Mouse (Mus musculus) thymus, adult 18-20 months (tissue): ENCODE data around the gene Cgnl1.

Experiments used
- DNase-seq, 2 experiments: peaks; one replicate each; pipeline ENCODE4 v3.0.0; 2022; ENCODE audit warnings: mixed read lengths in 2 of 2

Gene Cgnl1

DNA sequence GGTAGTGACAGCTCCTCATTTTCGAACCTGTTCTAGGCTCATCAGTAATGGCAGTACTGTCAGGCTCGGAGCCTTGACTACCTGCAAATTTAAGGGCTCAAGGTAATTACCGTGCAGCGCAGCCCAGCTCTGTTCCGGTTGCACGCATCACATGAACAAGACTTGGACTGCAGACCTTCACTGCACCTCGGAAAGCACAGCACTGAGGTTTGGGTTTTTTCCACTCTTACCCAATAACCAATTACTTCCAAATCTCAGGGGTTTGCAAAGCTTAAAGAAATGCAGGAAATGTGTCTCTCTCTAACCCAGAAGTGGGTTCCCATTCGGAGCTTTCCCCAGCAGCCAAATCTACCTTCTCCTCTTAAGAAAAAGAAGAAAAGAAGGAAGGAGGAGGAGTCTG lies 5.1 kb downstream of the Cgnl1 start:
- DNase-seq = no peak

DNA sequence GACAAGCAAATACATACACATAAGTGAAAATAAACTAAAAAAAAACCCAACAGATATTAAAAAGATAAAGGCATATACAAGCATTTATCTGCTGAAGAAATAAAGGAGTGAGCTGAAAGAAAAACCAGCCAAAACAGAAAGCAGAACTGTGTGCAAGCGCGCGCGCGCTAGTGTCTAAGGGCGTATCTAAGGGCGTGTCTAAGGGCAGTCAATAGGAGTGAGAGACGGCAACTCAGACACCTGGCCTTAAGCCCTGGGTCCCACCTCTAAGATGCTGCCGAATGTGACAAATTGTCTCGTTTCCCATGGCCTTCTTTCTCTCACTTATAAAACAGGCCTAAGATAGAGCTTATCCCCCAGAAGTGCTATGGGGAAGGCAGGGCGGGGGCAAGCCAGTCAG lies 6.9 kb downstream of the Cgnl1 start:
- no peak for DNase-seq

DNA sequence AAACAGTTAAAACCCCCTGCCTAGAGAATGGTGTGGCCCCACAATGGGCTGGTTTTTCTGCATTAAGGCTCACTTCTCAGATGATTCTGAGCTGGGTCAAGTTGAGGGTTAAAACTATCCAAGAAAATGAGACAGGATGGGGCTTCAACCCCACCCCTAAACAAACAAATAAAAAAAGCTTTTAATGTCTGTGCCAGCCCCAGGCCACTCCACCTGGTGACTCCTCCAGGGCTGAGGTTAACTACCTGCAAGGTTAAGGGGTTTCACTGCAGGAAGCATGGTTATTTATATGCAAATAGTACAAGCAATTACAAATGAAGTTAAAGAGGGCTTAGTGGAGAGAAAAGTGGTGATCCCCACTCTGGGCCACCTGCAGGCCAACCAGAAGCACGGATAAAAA lies 8.1 kb downstream of the Cgnl1 start:
- no peak for DNase-seq

DNA sequence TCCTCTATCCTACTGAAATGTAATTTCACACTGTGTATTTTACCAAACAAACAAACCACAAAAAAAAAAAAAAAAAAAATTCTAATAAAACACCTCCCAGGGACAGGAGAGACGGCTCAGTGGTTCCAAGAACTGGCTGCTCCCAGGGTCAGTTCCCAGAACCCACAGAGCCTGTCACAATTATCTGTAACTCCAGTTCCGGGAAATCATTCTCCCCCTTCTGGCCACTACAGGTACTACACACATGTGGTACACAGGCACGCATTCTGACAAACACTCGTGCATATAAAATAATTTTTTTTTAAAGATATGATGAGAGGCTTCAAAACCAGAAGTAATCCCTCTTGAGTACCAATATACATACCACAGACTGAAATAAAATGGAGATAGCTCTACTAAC lies 9.7 kb downstream of the Cgnl1 start:
- DNase-seq = no peak

DNA sequence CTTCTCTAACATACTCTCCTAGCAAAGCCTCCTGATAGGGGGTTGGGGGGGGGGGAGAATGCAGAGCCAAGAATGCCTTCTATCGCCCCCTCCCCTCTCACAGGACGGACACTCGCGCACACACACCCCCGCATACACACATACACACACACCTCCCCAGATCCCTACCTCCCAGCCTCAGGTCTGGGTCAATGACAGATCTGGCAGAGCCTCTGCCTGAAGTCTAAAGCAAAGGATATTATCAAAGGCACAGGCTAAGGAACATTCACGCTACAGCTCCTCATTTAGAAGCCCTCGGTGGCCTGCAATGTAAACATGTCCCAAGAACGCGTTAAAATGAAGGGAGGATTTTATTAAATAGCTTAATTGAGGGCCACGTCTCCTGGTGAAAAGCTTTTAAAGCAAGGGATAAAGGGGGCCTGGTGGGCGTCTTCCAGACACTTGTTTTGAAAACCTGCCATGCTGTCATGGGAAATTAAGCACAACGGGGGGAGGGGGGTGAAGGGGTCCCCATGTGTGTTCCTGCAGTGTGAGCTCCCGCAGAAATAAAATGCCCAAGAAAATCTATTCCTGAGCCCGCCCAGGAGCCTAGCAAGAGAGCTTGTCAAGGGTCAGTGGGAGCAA lies 10.8 kb downstream of the Cgnl1 start:
- no peak for DNase-seq

DNA sequence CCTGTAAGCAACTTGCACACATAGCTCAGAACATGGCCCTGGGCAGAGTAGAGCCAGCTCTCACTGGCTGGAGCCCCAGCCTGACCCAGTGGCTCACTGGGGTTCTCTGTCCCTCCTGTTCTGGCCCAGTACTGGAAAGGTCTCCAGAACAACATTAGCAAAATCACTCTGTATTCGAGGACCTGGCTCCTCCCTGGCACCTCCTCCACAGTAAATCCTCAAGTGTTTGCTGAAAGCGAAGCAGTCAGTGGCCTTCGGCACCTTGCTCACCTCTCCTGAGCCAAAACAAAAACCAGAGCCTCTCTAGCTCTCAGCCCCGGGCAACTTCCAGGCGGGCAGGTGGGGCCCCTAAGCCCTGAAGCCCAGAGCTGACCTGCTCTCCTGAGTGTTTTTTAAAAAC lies 11.5 kb downstream of the Cgnl1 start:
- DNase-seq = no peak

DNA sequence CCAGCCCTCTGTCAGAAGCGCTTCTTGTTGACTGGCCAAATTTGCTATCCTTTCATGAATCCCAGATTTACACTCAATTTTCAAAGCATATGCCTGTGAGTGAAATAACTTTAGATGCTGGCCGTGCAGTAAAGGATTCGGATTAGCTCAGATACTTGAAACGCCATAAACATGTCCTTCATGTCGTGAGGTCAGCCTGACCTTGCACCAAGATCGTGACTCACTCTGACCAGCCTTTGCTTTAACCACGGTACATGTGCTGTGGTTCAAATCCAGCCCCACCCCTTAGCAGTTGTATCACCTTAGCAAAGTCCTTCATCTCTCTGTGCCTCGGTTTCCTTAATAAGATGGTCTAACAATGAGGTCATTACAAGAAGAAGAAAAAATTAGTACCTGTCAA lies 14.0 kb downstream of the Cgnl1 start:
- no peak for DNase-seq

DNA sequence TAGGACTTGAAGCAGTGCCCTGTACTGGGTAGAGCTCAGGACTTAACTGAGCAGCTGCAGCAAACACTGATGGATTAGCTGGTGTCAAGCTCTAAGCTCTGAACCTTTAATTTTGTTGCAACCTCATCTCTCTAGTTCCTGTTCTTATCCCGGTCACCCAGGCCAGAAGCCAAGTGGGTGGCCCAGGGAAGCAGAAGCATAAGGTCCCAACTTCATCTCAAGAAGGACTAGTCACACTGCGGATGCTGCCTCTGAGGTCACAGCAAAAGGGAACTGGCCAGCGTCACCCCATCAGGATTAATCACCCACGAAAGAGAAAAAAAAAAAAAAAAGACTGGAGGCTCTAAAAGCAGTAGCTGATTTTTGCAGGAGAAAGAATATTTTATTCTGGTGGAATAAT lies 14.5 kb downstream of the Cgnl1 start:
- DNase-seq = no peak

DNA sequence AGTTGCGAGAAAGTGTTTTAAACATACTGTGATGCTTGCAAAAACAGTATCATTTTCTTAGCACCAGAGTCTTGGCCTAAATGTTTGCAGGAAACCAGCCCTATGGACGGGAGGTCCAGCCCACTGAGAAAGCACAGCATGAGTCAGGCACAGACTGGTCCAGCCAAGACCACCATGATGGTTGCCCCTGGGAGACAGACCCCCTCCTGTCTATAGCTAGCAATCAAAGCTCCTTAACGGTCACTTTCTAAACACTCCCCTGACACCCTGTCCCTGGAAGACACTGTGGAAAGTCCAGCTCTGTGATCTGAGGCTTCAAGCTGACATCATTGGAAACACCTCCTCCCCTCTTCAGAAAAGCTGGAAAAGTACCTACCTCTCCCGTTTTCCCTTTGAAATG lies 17.4 kb downstream of the Cgnl1 start:
- no peak for DNase-seq

DNA sequence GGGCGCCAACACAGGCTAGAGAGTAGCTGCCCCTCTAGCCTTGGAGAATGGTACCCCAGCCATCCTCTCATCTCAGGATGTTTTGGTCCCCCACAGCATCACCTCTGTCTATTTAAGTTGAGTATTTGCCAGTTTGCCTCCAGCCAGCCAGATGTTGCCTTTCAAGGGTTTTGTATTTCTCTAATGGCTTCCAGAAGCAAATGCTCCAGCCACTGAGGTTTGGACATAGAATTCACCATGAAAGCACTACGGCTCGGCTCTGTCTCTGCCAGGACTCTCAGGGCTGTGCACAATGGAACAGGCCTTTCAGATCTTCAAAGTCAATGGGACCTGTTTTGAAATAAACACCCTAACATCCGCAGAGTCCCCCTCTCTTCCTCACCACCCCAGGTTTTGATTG lies 17.9 kb downstream of the Cgnl1 start:
- no peak for DNase-seq

DNA sequence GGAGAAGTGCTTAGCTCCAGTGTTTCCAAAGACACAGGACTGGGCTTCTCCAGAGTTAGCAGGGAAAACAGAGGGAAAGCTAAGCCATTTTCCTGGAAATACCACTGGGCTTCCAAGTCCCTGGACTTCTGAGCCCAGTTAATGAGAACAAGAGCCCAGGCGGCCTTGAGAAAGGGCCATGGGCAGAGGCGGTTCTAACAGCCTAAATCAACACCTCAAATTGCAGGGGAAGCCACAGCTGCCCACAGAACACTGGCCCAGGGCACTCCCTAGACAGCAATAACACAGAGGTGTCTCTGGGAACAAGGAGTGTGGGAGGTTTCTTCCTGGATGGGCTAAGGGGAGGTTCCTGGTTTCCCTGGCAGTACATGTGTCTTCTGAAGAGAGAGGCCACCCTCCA lies 18.3 kb downstream of the Cgnl1 start:
- DNase-seq = no peak

DNA sequence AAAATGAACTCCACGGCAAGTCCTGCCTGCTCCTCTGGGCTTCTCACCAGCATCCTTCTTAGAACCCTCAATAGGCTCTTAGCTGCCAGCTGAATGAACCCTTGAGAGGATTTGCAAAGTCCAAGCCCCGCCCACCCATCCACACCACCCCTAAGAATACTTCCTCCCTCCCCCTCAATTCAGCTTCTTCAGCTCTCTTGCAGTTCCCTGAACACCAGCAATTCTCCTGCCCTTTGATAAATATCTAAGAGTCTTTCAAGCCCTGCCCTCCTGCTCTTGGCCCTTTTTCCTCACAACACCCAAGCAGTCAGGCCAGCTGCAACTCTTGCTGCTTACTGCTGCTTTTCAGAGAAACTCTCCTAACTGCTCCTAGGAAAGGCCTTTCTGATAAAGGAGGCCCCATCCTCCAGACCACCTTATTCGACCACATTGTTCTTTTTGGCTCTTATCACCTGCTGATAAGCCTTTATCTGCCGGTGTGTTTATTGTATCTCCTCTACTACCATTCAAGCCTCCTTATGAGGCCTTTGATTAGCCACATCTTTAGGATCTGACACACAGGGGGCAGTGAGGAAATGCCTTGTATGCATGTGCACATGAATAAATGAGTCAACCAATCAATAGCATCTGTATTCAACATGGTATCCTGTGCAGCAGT lies 21.3 kb downstream of the Cgnl1 start:
- DNase-seq = no peak

DNA sequence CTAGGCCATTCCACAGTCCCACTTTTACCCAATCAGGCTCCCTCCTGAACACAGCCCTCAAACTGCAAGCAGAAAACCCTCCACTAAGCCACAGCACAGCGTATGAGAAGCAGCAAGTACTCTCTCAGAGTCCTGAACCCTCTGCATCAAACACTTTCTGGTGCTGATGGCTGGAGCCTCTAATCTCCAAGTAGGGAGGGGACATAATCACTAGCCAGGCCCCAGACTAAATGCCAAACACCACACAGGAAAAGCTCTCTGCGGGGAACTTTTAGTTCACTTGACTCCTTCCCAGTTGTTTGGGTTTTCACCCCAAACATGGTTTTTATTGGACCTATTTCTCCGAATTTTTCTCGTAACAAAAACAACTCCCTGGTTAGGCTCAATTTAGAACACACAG lies 25.0 kb downstream of the Cgnl1 start:
- no peak for DNase-seq

DNA sequence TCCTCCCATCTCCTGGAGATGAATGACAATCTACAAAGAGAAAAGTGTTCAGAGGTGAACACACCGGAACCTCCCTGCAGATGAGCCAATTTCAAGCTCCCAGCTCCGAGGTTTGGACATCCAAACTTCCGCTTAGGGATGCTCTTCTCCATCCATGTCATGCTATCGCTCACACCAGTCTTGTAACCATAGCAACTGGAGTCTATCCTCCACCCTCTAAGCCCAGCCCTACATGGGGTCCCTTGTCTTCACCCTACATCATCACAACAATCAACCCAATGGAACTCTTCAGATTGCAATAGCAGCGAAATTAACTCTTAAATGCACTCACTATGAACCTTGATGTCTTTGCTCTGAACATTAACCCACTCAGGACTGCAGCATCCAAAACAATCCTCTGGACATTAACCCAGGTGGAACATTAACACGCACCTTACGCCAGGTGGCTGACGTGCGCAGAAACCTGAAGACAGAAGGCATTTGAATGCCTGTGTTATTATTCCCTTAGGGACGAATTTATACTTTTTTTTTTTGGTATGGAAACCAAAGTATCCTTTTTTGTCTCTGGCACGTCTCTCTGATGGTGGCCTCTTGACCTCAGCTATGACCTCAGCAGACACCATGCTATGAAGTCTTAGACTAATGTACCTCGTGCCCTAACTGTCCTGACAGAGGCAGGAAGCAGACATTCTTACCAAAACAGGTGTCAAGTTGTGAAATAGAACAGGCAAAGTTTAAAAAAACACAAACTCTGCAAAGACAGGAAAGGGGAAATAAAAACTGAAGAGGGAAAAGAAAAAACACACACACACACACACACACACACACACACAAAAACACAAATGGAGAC lies 33.1 kb downstream of the Cgnl1 start:
- no peak for DNase-seq

DNA sequence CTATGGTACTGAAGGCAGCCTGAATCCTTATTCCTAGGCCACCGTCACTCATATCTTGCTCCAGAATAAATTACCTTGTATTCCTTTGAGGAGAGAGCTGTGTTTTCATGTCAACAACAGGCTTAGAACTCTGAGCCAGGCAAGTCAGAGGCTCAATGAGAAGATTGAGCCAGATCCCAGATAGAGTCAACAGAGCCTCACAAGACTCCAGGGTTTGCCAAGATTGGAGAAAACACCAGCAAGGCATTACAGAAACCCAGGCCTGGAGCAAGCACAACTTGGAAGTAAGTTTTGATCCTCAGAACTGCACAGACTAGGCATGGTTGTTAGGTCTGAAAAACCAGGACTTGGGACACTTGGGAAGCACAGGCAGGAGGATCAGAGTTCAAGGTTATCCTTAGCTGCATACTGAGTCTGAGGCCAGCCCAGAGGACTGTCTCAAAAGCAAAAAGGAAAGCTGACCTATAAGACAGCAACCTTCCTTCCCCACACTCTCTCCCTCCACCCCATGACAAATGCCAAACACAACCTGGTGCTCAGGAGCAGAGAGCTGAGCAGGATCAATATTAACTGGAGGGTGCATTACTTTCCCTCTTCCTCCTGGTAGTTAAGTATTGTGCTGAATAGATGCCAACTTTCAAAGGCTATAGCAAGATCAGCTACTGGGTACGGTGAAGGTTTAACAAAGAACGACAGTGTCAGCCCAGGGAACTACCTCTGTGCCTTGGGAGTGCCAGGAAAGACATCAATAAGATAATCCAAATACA lies 34.0 kb downstream of the Cgnl1 start:
- no peak for DNase-seq

DNA sequence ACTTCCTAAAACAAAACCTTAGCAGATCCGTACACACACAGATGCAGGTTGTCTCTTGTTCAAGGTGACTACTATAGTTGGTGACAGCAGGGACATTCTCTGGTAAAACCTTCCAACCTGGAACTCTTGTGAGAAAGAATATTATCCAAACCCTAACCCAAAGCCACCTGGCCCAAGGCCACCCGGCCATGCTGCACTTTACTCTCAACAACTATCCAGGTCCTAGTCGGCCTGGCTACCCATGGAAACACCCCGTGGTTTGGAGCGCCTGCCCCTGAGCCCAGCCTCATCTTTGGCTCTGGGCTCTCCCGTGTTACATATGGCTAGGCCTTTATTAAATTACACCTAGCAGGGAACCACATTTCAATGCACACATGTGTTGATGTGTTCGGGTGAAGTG lies 35.5 kb downstream of the Cgnl1 start:
- no peak for DNase-seq

DNA sequence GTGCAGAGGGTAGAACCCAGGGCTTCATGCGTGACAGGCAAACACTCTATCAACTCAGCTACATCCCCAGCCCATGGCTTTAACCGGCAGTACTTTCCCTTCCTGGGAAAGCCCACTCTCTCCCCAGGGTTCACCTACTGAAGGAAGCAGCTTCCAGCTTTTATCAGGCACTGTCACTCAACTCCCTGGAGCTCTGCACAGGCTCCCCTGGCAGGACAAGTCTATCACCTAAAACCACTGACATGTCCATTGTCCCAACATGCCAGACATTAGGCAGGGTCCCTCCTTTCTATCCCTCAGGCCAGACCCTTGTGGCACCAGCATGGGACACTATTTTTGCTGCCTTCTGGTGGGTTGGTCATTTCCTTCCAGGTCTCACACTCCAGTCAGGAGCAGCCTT lies 37.8 kb downstream of the Cgnl1 start:
- DNase-seq = no peak

DNA sequence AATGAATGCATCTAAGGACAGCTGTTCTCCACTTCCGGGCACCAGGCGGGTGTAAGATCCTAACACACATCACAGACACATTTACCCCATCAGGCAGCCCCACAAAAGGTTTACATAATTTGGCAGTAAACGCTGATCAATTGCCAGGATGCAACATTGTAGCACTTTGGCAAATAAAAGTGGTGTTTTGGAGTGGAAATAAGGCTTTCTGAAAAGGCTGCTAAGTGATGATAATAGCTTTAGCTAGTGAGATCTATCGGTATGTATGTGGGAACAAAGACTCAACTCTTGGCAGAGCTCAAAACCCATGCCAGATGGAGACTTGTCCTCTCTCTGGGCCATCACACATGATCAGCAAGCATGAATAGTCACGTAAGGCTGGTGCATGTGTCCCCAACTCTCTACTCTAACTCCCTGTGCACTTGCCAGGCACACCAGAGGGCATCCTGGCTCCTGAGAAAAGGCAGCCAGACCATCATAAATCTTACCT lies 42.5 kb downstream of the Cgnl1 start:
- no peak for DNase-seq

DNA sequence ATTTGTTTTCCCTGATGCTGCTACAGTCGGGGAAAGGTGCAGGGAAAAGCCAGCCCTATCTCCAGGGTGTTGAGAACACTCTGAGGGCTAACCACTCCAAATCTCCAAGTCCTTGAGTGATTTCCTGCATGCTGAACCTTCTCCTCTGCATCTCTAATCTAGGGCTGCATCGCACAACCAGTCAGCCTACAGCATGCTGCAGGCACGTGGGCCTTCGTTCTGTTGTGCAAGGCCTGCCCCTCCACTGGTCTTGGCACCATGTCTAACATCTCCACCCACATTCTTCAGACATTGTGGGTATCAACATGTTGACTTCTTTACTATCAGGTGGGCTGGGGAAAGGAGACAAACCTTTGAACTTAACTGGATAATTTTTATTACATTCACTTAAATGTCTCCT lies 44.2 kb downstream of the Cgnl1 start:
- DNase-seq = no peak

DNA sequence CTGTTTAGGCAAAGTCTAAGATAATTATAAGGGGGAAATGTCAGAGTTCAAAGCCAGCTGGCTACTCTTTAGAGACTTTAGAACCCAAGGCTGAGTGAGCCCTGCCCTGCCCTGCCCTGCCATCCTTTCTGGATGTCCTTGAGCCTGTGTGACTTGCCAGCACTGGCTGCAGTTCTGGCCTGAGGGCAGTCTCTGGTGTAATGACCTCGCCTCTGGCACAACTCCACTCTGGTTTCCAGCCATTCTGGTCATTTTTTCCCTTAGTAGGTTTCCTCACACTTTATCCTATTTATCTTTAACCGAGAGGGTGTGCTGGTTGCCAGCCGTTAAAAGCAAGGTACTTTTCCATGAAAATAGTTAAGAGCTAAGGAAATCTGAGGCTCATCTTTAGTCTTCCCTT lies 45.3 kb downstream of the Cgnl1 start:
- no peak for DNase-seq

DNA sequence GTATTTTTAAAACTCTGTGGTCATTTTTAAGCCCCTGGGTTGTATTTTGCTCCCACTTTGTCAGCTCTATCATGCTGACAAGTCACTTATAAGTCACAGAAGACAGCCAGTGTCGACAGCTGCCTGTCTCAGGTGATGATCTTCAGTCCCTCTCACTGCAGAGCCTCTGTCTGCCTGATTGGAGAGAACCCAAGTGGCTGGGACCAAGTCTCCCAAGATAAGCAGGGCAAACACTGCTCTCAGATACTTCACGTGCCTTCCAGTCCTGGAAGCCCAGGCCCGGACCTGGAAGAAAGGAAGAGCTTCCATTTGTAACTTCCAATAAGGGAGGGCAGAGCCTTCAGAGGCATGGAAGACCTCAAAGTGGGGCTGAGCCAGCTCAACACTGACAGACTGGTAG lies 49.0 kb downstream of the Cgnl1 start:
- no peak for DNase-seq

DNA sequence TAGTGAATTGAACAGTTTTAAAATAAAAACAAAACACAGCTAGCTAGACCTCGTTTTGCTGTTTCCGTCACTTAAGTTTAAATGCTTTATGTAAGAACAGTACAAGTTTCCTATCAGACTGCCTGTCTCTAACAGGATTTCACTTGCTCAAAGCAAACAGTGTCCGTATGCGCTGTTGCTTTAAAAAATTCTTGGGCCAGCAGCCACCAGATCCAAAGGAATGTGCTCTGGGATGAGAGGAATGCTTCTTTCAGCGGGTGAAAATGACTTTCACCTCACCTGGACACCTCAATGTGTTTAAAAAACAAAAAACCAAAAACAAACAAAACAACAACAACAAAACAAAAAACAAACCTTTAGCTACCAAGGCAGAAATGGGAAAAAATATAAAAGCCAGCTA lies 54.4 kb downstream of the Cgnl1 start:
- DNase-seq = no peak

DNA sequence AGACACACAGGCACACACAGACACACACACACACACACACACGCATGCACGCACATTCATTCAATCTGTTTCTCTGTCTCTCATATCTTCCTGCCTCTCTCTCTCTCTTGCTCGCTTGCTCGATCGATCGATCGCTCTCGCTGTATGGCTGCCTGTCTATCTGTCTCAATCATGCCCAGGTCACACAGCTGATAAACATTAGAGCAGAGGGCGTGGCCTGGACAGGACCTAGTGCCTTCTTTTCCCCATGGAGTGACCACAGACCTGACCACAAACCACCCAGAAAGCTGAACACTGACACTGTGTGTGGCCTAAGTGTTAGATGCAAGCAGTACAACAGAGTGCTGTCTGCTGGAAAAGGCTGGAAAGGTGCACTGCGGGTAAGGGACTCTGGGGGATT lies 60.6 kb downstream of the Cgnl1 start:
- DNase-seq = no peak
